Mouse (Mus musculus) MEL (cell line): Measurements from ENCODE around the gene Zfp944. TPM values are rescaled to one million over a fixed set of nuclear protein-coding genes. Genes with fewer than 3 reads are reported as not detected.
A peak's percentile ranks its signal among the peaks of the same experiment; 100 is the strongest.
"Not testable (repeated sequence)": the region's sequence is repeated elsewhere in the genome, so short reads cannot be mapped to it uniquely, and the experiment has no call there.

ENCODE experiments used
- DNase-seq: peaks from one replicate; pipeline ENCODE4 v3.0.0; 2011; ENCODE audit warnings: low read depth, low spot score
- H3K27ac ChIP-seq: 2 replicates; pipeline ENCODE4 v1.5.1; 2012; ENCODE audit warnings: low read depth, mild to moderate bottlenecking, control low read depth, low read length, moderate library complexity; ENCODE audit not compliant: control insufficient read depth
- H3K27me3 ChIP-seq, 2 experiments: fragments of 150-350 bp in 1 of 2; sonication (generic) in 1 of 2; 2 replicates each; pipeline ENCODE4 v1.6.1; 2012; ENCODE audit warnings: low read length in 2 of 2, mild to moderate bottlenecking in 2 of 2, improper control_type of control experiment in 1 of 2, moderate library complexity in 1 of 2; ENCODE audit not compliant: insufficient read depth in 2 of 2, control insufficient read depth in 1 of 2
- H3K36me3 ChIP-seq, 2 experiments: 2 replicates each; pipeline ENCODE4 v1.6.1; 2012 to 2014; ENCODE audit warnings: low read length in 2 of 2, improper control_type of control experiment in 1 of 2, inconsistent platforms in 1 of 2, mild to moderate bottlenecking in 1 of 2; ENCODE audit not compliant: insufficient read depth in 2 of 2, control insufficient read depth in 1 of 2
- H3K4me1 ChIP-seq, 2 experiments: fragments of 150-350 bp in 1 of 2; sonication (generic) in 1 of 2; 2 replicates each; pipeline ENCODE4 v1.6.1; 2012; ENCODE audit warnings: low read length in 2 of 2, improper control_type of control experiment in 1 of 2, mild to moderate bottlenecking in 1 of 2; ENCODE audit not compliant: insufficient read depth in 2 of 2, control insufficient read depth in 1 of 2
- H3K4me3 ChIP-seq, 2 experiments: fragments of 150-350 bp in 1 of 2; sonication (generic) in 1 of 2; 2 replicates each; pipeline ENCODE4 v1.5.1; 2012; ENCODE audit warnings: low read depth in 2 of 2, low read length in 2 of 2, mild to moderate bottlenecking in 2 of 2, moderate library complexity in 2 of 2, control low read depth in 1 of 2, improper control_type of control experiment in 1 of 2; ENCODE audit not compliant: control insufficient read depth in 1 of 2, insufficient read depth in 1 of 2
- H3K79me2 ChIP-seq: 2 replicates; pipeline ENCODE4 v1.6.1; 2012; ENCODE audit warnings: mild to moderate bottlenecking, low read length, moderate library complexity; ENCODE audit not compliant: control insufficient read depth, poor library complexity, insufficient read depth
- H3K9ac ChIP-seq: 2 replicates; pipeline ENCODE4 v1.6.1; 2012; ENCODE audit warnings: low read depth, mild to moderate bottlenecking, control low read depth, low read length, moderate library complexity; ENCODE audit not compliant: control insufficient read depth, poor library complexity, severe bottlenecking
- H3K9me3 ChIP-seq: fragments of 150-350 bp; sonication (generic); replicated peaks from 2 replicates; pipeline ENCODE4 v1.6.1; 2012; ENCODE audit warnings: mild to moderate bottlenecking, low read length, improper control_type of control experiment, moderate library complexity; ENCODE audit not compliant: insufficient read depth
- CHD1 ChIP-seq: IDR thresholded peaks from 2 replicates; pipeline ENCODE4 v1.6.1; 2012; ENCODE audit warnings: low read depth, mild to moderate bottlenecking, inconsistent platforms, low read length, improper control_type of control experiment
- CHD2 ChIP-seq: IDR thresholded peaks from 2 replicates; pipeline ENCODE4 v1.6.1; 2011; ENCODE audit warnings: low read length, improper control_type of control experiment
- CTCF ChIP-seq, 3 experiments: IDR thresholded peaks in 2 of 3; conservative IDR thresholded peaks in 1 of 3; 2 replicates each; pipeline ENCODE4 v1.5.1; 2011 to 2012; ENCODE audit warnings: low read length in 3 of 3, low read depth in 2 of 3, mild to moderate bottlenecking in 2 of 3, improper control_type of control experiment in 1 of 3, inconsistent platforms in 1 of 3, mixed read lengths in 1 of 3, moderate library complexity in 1 of 3; ENCODE audit not compliant: control insufficient read depth in 1 of 3, insufficient read depth in 1 of 3, poor library complexity in 1 of 3, severe bottlenecking in 1 of 3
- ELF1 ChIP-seq: IDR thresholded peaks from 2 replicates; pipeline ENCODE4 v1.6.1; 2014; ENCODE audit warnings: low read depth, mild to moderate bottlenecking, inconsistent platforms, low read length, improper control_type of control experiment, moderate library complexity
- GATA1 ChIP-seq: IDR thresholded peaks from 2 replicates; pipeline ENCODE4 v1.6.1; 2011; ENCODE audit warnings: low read depth, low read length, improper control_type of control experiment
- MAX ChIP-seq: IDR thresholded peaks from 2 replicates; pipeline ENCODE4 v1.6.1; 2011; ENCODE audit warnings: low read length, improper control_type of control experiment
- MAZ ChIP-seq: IDR thresholded peaks from 2 replicates; pipeline ENCODE4 v1.6.1; 2012; ENCODE audit warnings: low read depth, mild to moderate bottlenecking, inconsistent platforms, low read length, improper control_type of control experiment
- MXI1 ChIP-seq: IDR thresholded peaks from 2 replicates; pipeline ENCODE4 v1.6.1; 2011; ENCODE audit warnings: mild to moderate bottlenecking, low read depth, low read length, improper control_type of control experiment
- MYB ChIP-seq: IDR thresholded peaks from 2 replicates; pipeline ENCODE4 v1.6.1; 2011; ENCODE audit warnings: mild to moderate bottlenecking, low read depth, low read length, improper control_type of control experiment
- NELFE ChIP-seq: IDR thresholded peaks from 2 replicates; pipeline ENCODE4 v1.6.1; 2011; ENCODE audit warnings: low read depth, low read length, improper control_type of control experiment
- NRF1 ChIP-seq: IDR thresholded peaks from 2 replicates; pipeline ENCODE4 v1.6.1; 2014; ENCODE audit warnings: low read depth, mild to moderate bottlenecking, inconsistent platforms, low read length, improper control_type of control experiment, moderate library complexity; ENCODE audit not compliant: poor library complexity, insufficient read depth, severe bottlenecking
- POLR2A ChIP-seq, 2 experiments: IDR thresholded peaks; 2 replicates each; pipeline ENCODE4 v1.6.1; 2011 to 2012; ENCODE audit warnings: low read length in 2 of 2, mild to moderate bottlenecking in 2 of 2, control low read depth in 1 of 2, improper control_type of control experiment in 1 of 2, low read depth in 1 of 2, moderate library complexity in 1 of 2; ENCODE audit not compliant: control insufficient read depth in 1 of 2, insufficient read depth in 1 of 2, poor library complexity in 1 of 2
- POLR2AphosphoS5 ChIP-seq: IDR thresholded peaks from 2 replicates; pipeline ENCODE4 v1.6.1; 2012; ENCODE audit warnings: low read depth, borderline replicate concordance, mild to moderate bottlenecking, inconsistent platforms, low read length, moderate library complexity, mixed read lengths
- RAD21 ChIP-seq: IDR thresholded peaks from 2 replicates; pipeline ENCODE4 v1.6.1; 2011; ENCODE audit warnings: mild to moderate bottlenecking, low read depth, low read length, improper control_type of control experiment
- SIN3A ChIP-seq: IDR thresholded peaks from 2 replicates; pipeline ENCODE4 v1.6.1; 2012; ENCODE audit warnings: low read length, improper control_type of control experiment, inconsistent platforms
- SMC3 ChIP-seq: IDR thresholded peaks from 2 replicates; pipeline ENCODE4 v1.6.1; 2011; ENCODE audit warnings: low read depth, low read length, improper control_type of control experiment
- TBP ChIP-seq: IDR thresholded peaks from 2 replicates; pipeline ENCODE4 v1.8.0; 2011; ENCODE audit warnings: low read depth, low read length, improper control_type of control experiment
- USF1 ChIP-seq: IDR thresholded peaks from 2 replicates; pipeline ENCODE4 v1.6.1; 2014; ENCODE audit warnings: low read depth, mild to moderate bottlenecking, inconsistent platforms, low read length, improper control_type of control experiment, moderate library complexity
- USF2 ChIP-seq, 2 experiments: IDR thresholded peaks; 2 replicates each; pipeline ENCODE4 v1.6.1; 2011 to 2012; ENCODE audit warnings: improper control_type of control experiment in 2 of 2, low read length in 2 of 2, borderline replicate concordance in 1 of 2, inconsistent platforms in 1 of 2, low read depth in 1 of 2, mild to moderate bottlenecking in 1 of 2; ENCODE audit not compliant: insufficient read depth in 1 of 2
- polyA plus RNA-seq, 2 experiments: library from polyadenylated mRNA; stranded (reverse) in 1 of 2; unstranded in 1 of 2; fragments of >175 nt in 1 of 2; fragments of >200 nt in 1 of 2; gene quantifications; 2 replicates each; pipeline versions ENCODE4 v1.2.1 to v1.2.4; 2012; ENCODE audit warnings: low replicate concordance in 2 of 2, low read depth in 1 of 2; ENCODE audit not compliant: insufficient read length in 2 of 2, insufficient read depth in 1 of 2, missing spikeins in 1 of 2
- total RNA-seq: library from RNA; depleted of rRNA; stranded (reverse); fragments of 300-350 nt; gene quantifications from 2 replicates; pipeline ENCODE4 v1.2.3, GENCODE M21; 2012

Zfp944 gene
- total and polyA plus RNA-seq, 3 experiments: 4.0 to 4.1 TPM; not detected in 1

- peaks cover 0 to 16% of the 10 kb centered on the region in 2 experiments; a peak in 2 of 4 replicates for H3K36me3 ChIP-seq
Observed at GRCm38 (mm10) chr17:22352794-22353193, 8.4 kb downstream of the Zfp944 start.

DNA sequence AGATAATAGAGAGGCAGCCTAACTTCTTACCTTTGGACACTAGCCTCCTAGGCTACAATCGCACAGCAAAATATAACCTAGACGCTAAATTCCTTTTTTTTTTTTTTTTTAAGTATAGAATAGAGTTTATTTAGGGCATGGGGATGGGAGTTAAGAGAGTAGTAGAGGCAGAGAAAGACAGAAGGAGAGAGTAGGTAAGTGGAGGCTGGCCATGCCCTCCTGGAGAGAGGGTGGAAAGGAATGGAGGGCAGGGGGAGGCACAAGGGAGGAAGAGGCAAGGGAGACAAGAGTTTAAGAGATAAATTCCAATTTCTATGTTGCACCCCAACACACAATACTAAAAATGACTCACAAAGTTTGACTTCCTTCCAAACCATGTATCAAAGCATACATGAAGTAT is 46.0 kb downstream of the Zfp944 start:
- not testable (repeated sequence) for H3K27ac ChIP-seq, H3K9ac ChIP-seq, H3K79me2 ChIP-seq, H3K4me1 ChIP-seq, H3K27me3 ChIP-seq, H3K9me3 ChIP-seq, H3K36me3 ChIP-seq
- H3K4me3 ChIP-seq: peak overlapping the region; percentile 64 to 100; a peak in 3 of 4 replicates
- DNase-seq: peak; percentile 7

More at GRCm38 (mm10) chr17:22352794-22353193, 8.4 kb downstream of the Zfp944 start:
- no peak overlapping the region for H3K27ac ChIP-seq
- no peak overlapping the region for H3K9ac ChIP-seq
- no peaks in the 10 kb centered on the region for H3K4me1 ChIP-seq
- H3K9me3 ChIP-seq: no peaks in the 10 kb centered on the region
- H3K27me3 ChIP-seq: no peaks in the 10 kb centered on the region
- DNase-seq: peak; percentile 70
- H3K4me3 ChIP-seq: no peak overlapping the region
- H3K79me2 ChIP-seq: no peaks in the 10 kb centered on the region
- TF ChIP-seq CTCF (IDR thresholded peaks at IDR 0.05 in 2 of 3, conservative IDR thresholded peaks at IDR 0.05 in 1 of 3; ENCODE audit: control insufficient read depth in 1 of 3, insufficient read depth in 1 of 3, low read depth in 2 of 3, low read length in 3 of 3, poor library complexity in 1 of 3, severe bottlenecking in 1 of 3): peak; percentile 44 to 57 (median 49); a peak in 5 of 6 replicates
- TF ChIP-seq SMC3: peak; percentile 44
- TF ChIP-seq MAZ: no peak
- TF ChIP-seq MYB: no peak
- no peak for TF ChIP-seq GATA1
- TF ChIP-seq ELF1: no peak
- no peak for TF ChIP-seq POLR2AphosphoS5
- no peak for TF ChIP-seq SIN3A
- no peak for TF ChIP-seq CHD2
- peak; percentile 27 for TF ChIP-seq RAD21
- TF ChIP-seq CHD1: no peak
- TF ChIP-seq, all 39 proteins: peak for 3

DNA sequence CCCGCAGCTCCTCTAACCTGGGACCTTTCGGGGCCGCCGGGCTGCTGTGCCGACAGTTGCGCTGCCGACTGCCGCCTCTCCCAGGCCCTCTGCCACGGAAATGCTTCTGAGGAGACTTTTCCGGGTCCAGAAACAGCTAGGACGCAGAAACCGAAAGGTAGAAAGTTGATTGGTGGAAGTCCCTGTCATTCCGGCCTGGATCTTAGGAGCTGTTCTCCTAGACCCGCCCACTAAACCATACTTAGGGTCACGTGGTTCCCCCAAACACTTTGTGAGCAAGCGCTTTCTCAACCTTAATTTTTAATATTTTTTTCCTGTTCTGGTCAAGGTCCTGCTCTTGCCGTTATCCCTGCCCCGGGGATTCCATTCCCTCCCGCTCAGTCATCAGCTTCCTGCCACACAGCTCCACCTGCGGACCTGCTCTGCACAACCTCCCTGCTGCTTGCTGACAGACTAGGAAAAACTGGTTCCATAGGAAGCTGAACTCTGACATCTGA is 46.4 kb downstream of the Zfp944 start, which contains the start of gene CT030661.1:
Gene CT030661.1 (minus strand): TSS at position 108 of the 497 bp plus-strand sequence.
- H3K27me3 ChIP-seq, H3K4me1 ChIP-seq, H3K36me3 ChIP-seq, H3K79me2 ChIP-seq, H3K9me3 ChIP-seq: not testable (repeated sequence)
- Histone ChIP-seq H3K9ac (peak within 1 kb of the TSS; percentile 69), H3K27ac (peak within 1 kb of the TSS; percentile 46), H3K4me3 (peak within 1 kb of the TSS; percentile 64 to 100)
- TF ChIP-seq NRF1: 0 out of 2 replicates have a peak, but pooled peaks have one; percentile 5
- TF ChIP-seq USF2 (IDR thresholded peaks at IDR 0.05; ENCODE audit: borderline replicate concordance in 1 of 2, insufficient read depth in 1 of 2, low read depth in 1 of 2, low read length in 2 of 2): peak in 1 of 2 experiments; percentile 75; a peak in 2 of 4 replicates
- peak; percentile 83 for TF ChIP-seq MAX
- peak in 1 of 2 experiments; percentile 31; a peak in 1 of 4 replicates for TF ChIP-seq POLR2A (IDR thresholded peaks at IDR 0.05; ENCODE audit: control insufficient read depth in 1 of 2, insufficient read depth in 1 of 2, low read depth in 1 of 2, low read length in 2 of 2, poor library complexity in 1 of 2)
- TF ChIP-seq TBP: peak; percentile 66
- TF ChIP-seq NELFE: 0 out of 2 replicates have a peak, but pooled peaks have one; percentile 27
- peak; percentile 88 for TF ChIP-seq USF1
- TF ChIP-seq MXI1: peak; percentile 48; the same call in 1 of the 2 replicates
- DNase-seq: peak; percentile 98

DNA sequence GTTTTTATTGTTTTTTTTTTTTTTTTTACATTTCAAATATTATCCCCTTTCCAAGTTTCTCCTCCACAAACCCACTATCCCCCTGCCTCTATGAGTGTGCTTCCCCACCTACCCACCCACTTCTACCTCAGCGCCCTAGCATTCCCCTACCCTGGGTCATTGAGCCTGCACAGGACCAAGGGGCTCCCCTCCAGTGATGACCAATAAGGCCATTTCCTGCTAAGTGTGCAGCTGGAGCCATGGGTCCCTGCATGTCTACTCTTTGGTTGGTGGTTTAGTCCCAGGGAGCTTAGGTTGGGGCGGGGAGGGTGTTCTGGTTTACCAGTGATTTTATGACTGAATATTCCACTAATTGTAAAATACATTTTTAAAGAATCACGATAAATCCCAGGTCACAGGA is 47.0 kb downstream of the Zfp944 start:
- not testable (repeated sequence) for H3K27ac ChIP-seq, H3K27me3 ChIP-seq, DNase-seq, H3K36me3 ChIP-seq, H3K79me2 ChIP-seq, H3K4me1 ChIP-seq, H3K9me3 ChIP-seq, H3K9ac ChIP-seq
- H3K4me3 ChIP-seq: peak overlapping the region in 1 of 2 experiments; percentile 49; a peak in 2 of 4 replicates
